Mouse (Mus musculus) kidney, adult 8-10 months (tissue): Measurements from ENCODE around the gene Fndc10.
"Not testable (repeated sequence)": the region's sequence is repeated elsewhere in the genome, so short reads cannot be mapped to it uniquely, and the experiment has no call there.

Source experiments
- DNase-seq, 2 experiments: peaks; one replicate each; pipeline ENCODE4 v3.0.0; 2022

Fndc10 gene

DNA sequence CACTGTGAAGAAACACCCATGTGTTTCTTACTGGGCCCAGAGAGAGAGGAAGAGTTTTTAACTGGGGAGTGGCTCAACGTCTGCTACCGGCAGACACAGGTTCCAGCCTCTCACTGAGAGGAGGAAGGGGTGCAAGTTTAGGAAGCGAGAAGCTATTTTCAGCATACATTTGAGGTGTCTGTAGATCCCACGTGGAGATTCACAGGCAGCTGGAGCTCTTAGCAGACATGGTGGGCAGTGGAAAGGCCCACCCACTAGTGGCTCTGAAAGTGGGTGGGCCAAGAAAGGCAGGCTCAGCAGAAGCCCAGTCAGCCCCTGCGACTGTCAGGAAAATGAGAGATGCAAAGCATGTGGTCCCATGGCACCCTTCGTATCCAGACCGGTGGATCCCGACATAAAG, 44.1 kb downstream of the Fndc10 start:
- DNase-seq, result no peak

DNA sequence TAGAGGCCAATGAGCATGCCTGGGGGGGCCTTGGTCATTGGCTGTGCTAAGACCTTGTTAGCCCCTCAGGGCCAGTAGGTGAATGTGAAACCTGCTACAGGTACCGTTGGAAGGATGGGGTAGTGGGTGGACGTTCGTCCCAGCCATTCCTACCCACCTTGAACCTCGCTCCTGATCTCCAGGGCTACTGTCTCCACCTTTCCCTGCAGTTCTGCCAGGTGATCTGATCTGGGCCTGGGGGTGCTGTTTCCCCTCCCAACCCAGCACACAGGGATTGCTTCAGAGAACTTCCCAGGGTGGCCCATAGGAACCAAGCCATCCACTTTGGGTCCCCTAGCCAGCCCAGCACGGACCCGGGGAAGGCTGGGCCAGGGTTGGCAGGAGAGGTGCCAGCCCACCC, 45.0 kb downstream of the Fndc10 start:
- no peak for DNase-seq

DNA sequence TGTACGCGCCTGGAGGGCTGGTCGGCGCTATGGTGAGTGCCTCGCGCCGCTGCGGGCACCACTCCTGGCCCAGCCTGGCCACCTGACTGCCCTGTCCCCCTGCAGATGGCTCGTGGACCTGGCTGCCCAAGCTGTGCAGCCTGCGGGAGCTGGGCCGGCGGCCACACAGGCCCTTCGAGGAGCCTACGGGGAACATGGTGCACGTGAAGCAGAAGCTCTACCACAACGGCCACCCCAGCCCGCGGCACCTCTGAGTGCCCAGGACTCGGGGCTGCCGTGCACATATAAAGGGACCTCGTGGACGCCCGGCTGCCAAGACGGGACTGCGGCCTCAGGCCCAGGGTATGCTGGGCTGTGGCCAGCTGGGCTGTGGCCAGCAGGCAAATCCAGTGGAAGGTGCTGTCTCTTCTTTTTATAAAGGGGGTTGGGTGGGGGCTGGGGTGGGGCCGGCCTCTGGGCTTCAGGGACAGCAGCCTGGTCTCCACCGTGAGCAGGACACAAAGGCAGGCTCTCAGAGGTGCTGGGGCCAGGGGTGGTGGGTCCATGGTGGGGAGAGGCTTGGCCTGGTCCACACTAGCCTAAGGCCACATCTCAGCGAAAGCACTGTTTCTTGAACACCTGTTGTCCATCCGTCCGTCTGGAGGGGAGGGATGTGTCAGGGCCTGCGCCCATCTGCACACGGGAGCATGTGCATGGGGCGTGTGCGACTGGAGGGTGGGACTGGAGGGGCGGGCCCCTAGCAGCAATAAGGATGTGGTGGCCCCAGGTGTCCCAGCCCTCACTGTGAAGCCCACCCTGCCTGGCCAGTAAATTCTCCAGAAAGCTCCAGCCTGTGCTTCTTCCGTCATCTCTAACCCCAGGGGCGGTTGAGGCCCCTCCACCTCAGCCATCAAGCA, 45.8 kb downstream of the Fndc10 start:
- DNase-seq, result no peak

DNA sequence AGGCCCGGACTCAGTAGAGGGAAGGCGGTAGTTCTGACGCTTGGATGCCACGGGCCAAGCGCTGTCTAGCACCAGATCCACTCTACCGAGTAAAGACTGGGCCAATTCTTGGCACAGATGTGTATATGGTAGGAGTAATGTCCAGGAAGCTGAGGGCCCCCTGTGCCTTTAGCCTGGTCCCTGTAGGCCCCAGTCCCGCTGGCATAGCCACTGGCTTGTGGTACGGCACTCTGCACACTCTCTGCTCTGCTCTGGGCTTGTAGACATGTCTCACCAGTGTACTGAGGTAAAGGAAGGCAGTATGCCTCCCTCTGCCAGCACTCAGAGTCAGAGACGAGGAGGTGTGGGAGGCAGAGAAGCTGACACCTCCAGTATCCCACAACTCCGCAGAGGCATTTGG, 46.5 kb downstream of the Fndc10 start:
- DNase-seq, result not testable (repeated sequence)

DNA sequence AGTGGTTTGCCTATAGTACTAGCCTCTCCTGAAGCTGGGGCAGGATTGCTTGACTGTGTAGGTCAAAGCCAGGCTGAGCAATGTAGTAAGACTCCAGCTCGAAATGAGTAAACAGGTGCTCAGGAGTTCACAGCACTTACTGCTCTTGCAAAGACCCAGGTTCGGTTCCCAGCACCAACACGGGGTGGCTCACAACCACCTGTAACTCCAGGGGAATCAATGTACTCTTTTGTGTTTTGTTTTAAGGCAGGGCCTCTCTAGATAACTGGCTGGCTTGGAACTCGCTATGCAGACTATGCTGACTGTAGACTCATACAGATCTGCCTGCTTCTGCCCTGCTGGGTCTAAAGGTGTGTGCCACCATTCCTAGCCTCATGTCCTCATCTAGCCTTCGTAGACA, 48.5 kb downstream of the Fndc10 start:
- no peak for DNase-seq

DNA sequence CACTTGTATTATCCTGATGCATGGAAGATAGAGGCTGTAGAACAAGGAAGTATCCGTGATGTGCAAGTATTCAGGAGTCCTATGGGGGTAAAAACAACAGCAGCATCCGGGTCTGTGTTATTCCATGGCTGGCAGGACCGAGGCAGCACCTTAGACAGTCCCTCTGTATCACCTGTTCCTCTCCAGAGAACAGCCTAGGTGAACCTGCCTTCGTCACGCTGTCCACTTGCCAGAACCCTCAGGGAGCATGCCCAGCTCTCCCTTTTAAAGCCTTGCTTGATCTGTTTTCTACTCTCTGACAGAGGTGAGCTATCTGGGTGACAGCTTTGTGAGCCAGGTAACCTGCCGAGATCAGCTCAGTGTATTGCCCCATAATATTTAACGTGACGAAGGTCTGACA, 50.3 kb downstream of the Fndc10 start:
- DNase-seq, result no peak

DNA sequence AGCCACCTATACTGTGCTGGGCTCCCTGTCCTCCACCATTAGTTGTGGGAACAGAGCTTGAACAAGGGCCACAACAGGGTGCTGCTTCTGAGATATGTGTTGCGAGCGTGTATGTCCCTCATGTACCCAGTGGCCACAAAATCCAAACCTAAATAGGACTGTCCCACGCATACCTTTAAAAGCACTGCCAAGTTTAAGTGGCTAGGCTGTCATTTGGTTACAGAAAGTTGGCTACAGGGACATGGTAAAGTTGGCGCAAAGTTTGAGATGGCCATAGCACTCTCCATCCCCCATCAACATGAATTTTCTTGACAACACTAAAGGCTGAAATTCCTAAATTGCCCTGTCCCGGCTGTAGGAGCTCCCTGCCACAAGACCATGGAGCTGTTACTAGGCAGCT, 51.0 kb downstream of the Fndc10 start:
- DNase-seq, result no peak
